Mouse (Mus musculus) CD8-positive naive resting alpha-beta T cell, adult 2 months (primary cell): ENCODE results near the gene Trp53i11.

Experiments used
- DNase-seq, 2 experiments: peaks; one replicate each; pipeline ENCODE4 v3.0.0; 2022; ENCODE audit warnings: low read depth in 2 of 2, low spot score in 2 of 2

Trp53i11 gene

DNA sequence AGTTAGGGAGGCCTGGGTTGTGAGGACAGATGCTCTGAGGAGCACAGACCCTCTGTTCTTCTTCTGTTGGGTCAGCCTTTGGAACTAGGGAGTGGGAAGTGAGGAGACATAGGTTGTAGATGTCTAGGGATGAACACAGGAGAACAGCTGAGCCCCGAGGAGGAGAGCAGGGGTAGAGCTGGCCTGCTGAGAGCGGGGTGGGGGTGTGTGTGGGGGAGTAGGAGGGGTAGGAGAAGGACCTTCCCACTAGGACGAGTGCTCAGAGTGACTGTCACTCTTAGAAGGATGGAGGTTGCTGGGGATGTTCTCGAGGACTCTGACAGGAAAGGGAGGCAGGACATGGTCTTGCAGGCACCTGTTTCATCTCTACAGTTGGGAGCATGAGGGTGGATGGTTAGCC lies 6.5 kb downstream of the Trp53i11 start:
- DNase-seq: no peak

DNA sequence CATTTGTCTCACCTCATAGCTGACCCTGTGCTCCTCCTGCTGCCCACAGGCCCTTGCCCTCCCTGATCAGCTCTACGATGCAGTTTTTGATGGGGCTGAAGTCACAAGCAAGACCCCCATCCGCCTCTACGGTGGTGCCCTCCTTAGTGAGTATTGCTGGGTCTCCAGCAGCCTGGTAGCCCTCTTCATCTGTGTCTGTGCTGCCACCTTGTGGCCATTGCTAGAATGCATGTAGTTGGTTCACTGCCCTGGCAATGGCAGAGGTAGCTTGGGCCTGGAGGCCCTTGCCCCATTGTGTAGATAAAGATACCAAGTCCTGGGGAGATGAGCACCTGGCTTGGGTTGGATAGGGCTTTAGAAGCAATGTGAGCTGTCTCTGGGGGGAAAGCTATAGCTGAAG lies 11.5 kb downstream of the Trp53i11 start:
- DNase-seq: peak; percentile 91 to 95

- peak; percentile 40 to 52 for DNase-seq
These were observed 12.2 kb downstream of the Trp53i11 start for GRCm38 (mm10) chr2:93199531-93199974.

DNA sequence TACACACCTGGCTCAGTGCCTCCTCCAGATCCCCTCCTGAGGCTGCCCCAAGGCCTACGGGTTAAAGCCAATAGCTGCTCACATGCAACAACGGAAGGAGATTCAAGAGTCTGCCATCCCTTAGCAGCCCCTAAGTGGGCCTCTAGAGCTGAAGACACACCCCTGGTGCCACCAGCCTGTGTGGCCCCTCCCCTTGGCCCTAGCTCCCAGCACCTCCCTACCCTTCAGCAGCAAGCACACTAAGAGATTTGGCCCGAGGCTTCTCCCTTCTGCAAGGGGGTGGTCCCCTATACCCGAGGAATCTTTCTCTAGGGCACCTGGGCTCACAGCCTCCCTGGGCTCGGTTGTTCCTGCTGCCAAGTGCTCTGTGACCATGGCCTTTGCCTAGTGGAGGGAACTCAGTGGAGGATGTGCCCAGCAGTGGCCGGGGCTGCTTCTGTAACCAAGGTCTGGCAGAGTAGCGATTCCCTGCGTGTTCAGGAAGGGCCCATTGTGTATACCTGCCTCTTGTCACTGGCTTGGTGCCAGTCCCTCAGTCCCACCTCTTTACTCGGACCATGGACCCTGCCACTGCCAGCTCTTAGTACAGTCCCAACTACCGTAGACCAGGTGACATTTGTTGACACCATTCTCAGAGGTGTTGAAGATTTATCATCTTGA lies 13.5 kb downstream of the Trp53i11 start:
- DNase-seq: no peak

GRCm38 (mm10) chr2:93201997-93202396 lies 14.6 kb downstream of the Trp53i11 start:
- no peak for DNase-seq

- DNase-seq: no peak
These were observed 15.4 kb downstream of the Trp53i11 start for GRCm38 (mm10) chr2:93202782-93203181.

DNA sequence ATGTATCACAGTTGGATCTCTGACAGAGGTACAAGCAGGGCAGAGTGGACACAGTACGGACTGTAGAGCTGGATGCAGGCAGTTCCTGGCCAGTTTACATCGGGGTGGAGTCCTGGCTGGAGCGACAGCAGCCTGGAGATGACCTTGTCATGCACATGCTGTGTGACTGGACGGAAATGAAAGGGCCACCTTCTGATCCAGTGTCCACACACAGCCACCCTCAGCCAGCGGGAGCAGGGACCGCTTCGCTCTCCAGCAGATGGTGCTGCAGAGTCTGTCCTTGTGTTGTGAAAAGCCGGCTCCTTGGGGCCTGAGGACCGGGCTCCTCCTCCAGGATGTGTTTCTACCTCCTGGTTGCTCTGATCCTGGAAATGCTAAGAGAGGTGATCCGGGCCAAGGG lies 16.3 kb downstream of the Trp53i11 start:
- no peak for DNase-seq

DNA sequence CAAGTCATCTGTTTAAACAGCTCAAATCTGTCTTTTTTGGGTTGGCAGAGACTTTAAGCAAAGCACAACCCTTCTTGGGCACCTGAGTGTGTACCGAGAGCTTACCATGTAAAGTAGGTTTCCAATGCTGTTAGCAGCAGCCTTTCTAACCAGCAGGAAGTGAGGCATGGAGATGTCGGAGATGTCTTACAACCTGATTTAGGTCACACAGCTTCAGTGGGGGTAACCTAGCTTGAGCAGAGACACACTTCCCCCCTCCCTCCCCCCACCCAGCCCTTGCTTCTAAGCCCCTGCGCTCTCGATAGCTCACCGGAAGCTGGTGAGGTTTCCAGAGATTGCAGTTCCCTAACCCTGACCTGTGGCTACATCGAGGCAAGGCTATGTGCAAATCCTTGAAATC lies 17.2 kb downstream of the Trp53i11 start:
- DNase-seq: no peak

DNA sequence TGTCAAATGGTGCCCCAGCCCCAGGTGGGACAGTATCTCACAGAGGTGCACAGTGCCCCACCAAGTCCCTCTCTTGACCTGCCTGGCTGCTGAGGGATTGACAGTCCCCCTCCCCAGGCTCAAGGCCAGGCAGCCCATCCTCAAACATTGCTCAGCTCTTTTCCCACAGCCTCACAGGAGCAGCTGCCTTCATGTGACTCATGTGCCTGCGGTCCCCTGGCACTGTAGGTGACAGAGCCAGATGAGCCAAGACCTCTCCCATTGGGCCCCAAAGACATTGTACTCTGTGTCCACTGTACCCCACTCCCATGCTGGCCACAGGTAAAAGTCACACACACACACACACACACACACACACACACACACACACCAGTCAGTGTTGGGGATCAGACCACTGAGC lies 18.8 kb downstream of the Trp53i11 start:
- no peak for DNase-seq

- DNase-seq: no peak
These were observed 25.0 kb downstream of the Trp53i11 start for GRCm38 (mm10) chr2:93212386-93212785.

GRCm38 (mm10) chr2:93212865-93213264 lies 25.5 kb downstream of the Trp53i11 start:
- no peak for DNase-seq

DNA sequence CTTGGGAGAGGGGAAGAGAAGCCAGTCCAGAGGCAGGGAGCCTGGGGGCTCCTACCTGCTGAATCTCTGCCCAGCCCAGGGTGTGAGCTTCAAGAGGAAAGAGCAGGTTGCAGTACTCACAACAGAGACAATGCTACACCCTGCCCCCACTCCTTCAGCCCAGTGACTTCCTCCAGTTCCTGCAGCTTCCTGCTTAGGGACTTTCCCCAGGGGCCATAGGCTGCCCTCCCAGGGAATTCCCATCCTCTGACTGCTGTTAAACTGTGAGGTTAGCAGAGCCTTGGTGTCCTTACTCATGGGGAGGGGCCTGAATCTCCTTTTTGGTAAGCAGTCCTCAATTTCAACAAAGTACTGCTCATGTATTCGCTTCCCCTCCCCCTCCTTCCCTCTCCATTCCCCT lies 26.8 kb downstream of the Trp53i11 start:
- DNase-seq: no peak

DNA sequence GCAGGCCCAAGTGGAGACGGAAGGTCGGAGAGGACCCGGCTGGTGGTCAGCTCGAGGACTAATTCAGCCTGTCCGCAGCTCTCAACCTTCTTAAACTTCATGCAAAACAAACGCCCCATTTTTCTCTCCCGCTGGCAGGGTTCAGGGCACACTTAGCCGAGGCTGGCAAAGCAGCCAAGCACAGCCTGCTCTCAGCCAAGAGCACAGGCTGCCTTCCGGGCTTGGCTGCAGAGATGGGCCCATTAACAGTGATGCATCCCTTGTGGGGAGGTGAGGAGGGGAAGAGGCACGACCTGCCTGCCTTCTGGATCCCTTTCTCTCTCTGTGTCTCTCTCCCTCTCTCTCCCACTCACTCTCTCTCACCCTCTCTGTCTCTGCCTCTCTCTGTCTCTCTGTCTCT lies 28.4 kb downstream of the Trp53i11 start:
- DNase-seq: no peak

DNA sequence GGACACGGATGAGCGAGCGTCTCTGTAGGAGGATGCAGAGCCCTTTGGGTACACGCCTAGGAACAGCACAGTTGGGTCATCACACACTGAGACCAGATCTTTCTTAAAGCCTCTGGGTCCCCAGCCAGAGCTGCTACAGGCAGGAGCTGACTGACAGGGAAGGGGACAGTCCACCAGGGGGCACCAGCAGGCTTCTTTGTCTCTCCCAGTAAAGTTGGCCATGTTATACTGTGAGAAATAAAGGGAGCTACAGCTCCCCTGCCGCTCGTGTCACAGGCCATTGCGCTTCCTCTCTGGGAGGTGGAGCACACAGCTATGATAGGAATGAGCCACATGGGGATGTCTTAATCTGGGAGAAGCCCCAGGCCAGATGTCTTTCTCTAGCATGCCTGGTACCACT lies 29.7 kb downstream of the Trp53i11 start:
- peak; percentile 40 to 55 for DNase-seq

GRCm38 (mm10) chr2:93218353-93218990 lies 31.1 kb downstream of the Trp53i11 start:
- no peak for DNase-seq

- no peak for DNase-seq
These were observed 32.2 kb downstream of the Trp53i11 start for GRCm38 (mm10) chr2:93219576-93219975.

- no peak for DNase-seq
These were observed 33.1 kb downstream of the Trp53i11 start for GRCm38 (mm10) chr2:93220447-93220846.

- DNase-seq: no peak
These were observed 36.1 kb downstream of the Trp53i11 start for GRCm38 (mm10) chr2:93223463-93223862.

GRCm38 (mm10) chr2:93226606-93227595 lies 39.6 kb downstream of the Trp53i11 start:
- peak in 1 of 2 experiments; percentile 27 for DNase-seq

DNA sequence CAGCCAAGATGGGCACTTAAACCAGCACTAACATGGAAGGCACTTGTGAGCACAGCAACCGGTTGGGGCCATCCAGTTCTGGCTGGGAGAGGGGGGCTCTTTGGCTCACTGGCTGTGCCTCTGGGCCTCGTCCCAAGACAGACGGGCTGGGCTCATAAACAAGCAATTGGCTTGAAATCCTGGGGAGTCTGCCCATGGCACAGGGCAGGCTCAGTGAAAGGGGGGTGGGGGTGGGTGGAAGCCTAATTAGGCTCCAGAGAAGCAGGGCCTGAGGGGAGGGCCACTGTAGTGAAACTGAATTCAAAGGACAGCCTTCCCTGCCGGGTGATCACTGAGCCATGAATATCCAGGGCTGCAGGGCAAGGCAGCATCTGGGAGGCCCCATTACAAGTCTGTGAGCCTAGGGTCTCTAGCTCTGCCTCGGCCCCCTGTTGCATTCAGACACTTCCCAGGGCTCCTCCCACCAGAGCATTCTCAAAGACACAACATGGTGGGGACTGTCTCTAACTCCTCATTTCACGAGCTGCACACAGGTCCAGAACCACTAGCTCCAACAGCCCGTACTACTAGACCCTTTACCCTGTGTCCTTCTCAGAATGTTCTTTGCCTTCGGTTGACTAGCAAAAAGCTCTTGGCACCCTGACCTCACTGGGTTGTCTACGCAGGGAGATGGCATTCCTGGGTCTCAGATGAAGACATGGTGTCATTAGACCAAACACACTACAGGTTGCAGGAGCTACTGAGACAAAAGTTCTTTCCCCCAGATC lies 40.5 kb downstream of the Trp53i11 start:
- no peak for DNase-seq

GRCm38 (mm10) chr2:93228480-93228824 lies 41.1 kb downstream of the Trp53i11 start:
- no peak for DNase-seq
